Comparison of ENCODE assay signal across 8 mouse cellular contexts in genomic region chr1:135131034-135131433, GRCm38 (mm10). TPM values are rescaled to one million over a fixed set of nuclear protein-coding genes. Genes with fewer than 3 reads are reported as not detected.
DNase-seq lines count a peak whose midpoint lies in the region; ATAC-seq and TF ChIP-seq lines count a peak whose summit lies in the region.

No protein-coding gene starts in this region.

- no peak overlapping the region for H3K4me2 ChIP-seq in embryonic facial prominence, embryonic 12.5 days (replicated peaks)
- peak overlapping the region; percentile 63 for H3K4me2 ChIP-seq in liver, postnatal 0 days (ENCODE audit: low read depth, low read length)

- no peak overlapping the region for H3K4me3 ChIP-seq in heart, adult 2 months
- H3K4me3 ChIP-seq in embryonic facial prominence, embryonic 12.5 days: no peak overlapping the region
- peak overlapping the region; percentile 22; the same call in 1 of the 2 replicates for H3K4me3 ChIP-seq in liver, postnatal 0 days (ENCODE audit: low read depth, low read length)

- 24% methylated on average over 6 of the region's 6 CpGs for WGBS in heart, adult 2 months
- WGBS in embryonic facial prominence, embryonic 12.5 days: 25% methylated on average over 6 of the region's 6 CpGs
- WGBS in liver, postnatal 0 days (ENCODE audit: insufficient replicate concordance): 9% methylated on average over 6 of the region's 6 CpGs

- H3K9ac ChIP-seq in heart, adult 2 months (ENCODE audit: low read depth, low read length): no peak overlapping the region
- no peak overlapping the region for H3K9ac ChIP-seq in embryonic facial prominence, embryonic 12.5 days
- H3K9ac ChIP-seq in liver, postnatal 0 days (replicated peaks): peak overlapping the region; percentile 34; the same call in 1 of the 2 replicates

- H3K27me3 ChIP-seq in heart, adult 2 months (ENCODE audit: control insufficient read depth, insufficient read depth, low read length): no peaks in the 10 kb centered on the region
- peaks cover 4% of the 10 kb centered on the region; the same call in 1 of the 2 replicates for H3K27me3 ChIP-seq in embryonic facial prominence, embryonic 12.5 days
- no peaks in the 10 kb centered on the region for H3K27me3 ChIP-seq in liver, postnatal 0 days (ENCODE audit: insufficient read depth, low read length)
- H3K27me3 ChIP-seq in splenic B cell, adult 2 months (ENCODE audit: control insufficient read depth, insufficient read depth, low read length, poor library complexity, severe bottlenecking): no peaks in the 10 kb centered on the region

- no peak for TF ChIP-seq EP300 in heart, adult 2 months (IDR thresholded peaks at IDR 0.05; ENCODE audit: insufficient read depth, low read depth, low read length)
- no peak for TF ChIP-seq EP300 in liver, postnatal 0 days (IDR thresholded peaks at IDR 0.05; ENCODE audit: low read depth)

- no peaks in the 10 kb centered on the region for H3K79me2 ChIP-seq in heart, adult 2 months (replicated peaks; ENCODE audit: control insufficient read depth, insufficient read depth, low read length)

- intact Hi-C loops in heart, adult 2 months (cut with DNase I): no loop called here
- intact Hi-C loops in heart, postnatal 14 days (cut with DNase I): loop anchor here (2.0 kb wide), 1 partner anchor 18 kb away; no protein-coding TSS in a partner anchor

- 0 out of 2 replicates have a peak overlapping the region, but pooled peaks have one; percentile 17 for H3K27ac ChIP-seq in heart, adult 2 months
- 0 out of 2 replicates have a peak overlapping the region, but pooled peaks have one; percentile 6 for H3K27ac ChIP-seq in embryonic facial prominence, embryonic 12.5 days
- peak overlapping the region; percentile 86 for H3K27ac ChIP-seq in liver, postnatal 0 days (ENCODE audit: low read depth)

- H3K4me1 ChIP-seq in heart, adult 2 months (ENCODE audit: control insufficient read depth, insufficient read depth, low read length): no peaks in the 10 kb centered on the region
- peaks cover 52% of the 10 kb centered on the region for H3K4me1 ChIP-seq in embryonic facial prominence, embryonic 12.5 days
- peaks cover 39% of the 10 kb centered on the region for H3K4me1 ChIP-seq in liver, postnatal 0 days (ENCODE audit: insufficient read depth)

- no peak for TF ChIP-seq POLR2A in heart, adult 2 months (IDR thresholded peaks at IDR 0.05; ENCODE audit: insufficient read depth, low read depth, low read length)

- DNase-seq in heart, adult 2 months: peak in 1 of 2 experiments; percentile 60
- DNase-seq in heart, postnatal 14 days: no peak
- DNase-seq in liver, postnatal 0 days: peak; percentile 60
- DNase-seq in splenic B cell, adult 2 months (ENCODE audit: low read depth, low spot score): peak; percentile 64
- DNase-seq in retina, embryonic 14.5 days (ENCODE audit: low spot score): no peak
- DNase-seq in urinary bladder, postnatal 10 days (ENCODE audit: low spot score): no peak
- no peak for DNase-seq in right cerebral cortex, postnatal 10 days (ENCODE audit: low spot score in 2 of 2)

- H3K9me3 ChIP-seq in embryonic facial prominence, embryonic 12.5 days: no peaks in the 10 kb centered on the region
- H3K9me3 ChIP-seq in liver, postnatal 0 days (ENCODE audit: low read length): no peaks in the 10 kb centered on the region

- TF ChIP-seq CTCF in heart, adult 2 months (IDR thresholded peaks at IDR 0.05): no peak
- TF ChIP-seq CTCF in liver, postnatal 0 days (IDR thresholded peaks at IDR 0.05; ENCODE audit: low read depth): no peak

- H3K36me3 ChIP-seq in heart, adult 2 months (ENCODE audit: control insufficient read depth, insufficient read depth, low read length): no peaks in the 10 kb centered on the region
- no peaks in the 10 kb centered on the region for H3K36me3 ChIP-seq in embryonic facial prominence, embryonic 12.5 days
- H3K36me3 ChIP-seq in liver, postnatal 0 days (replicated peaks; ENCODE audit: insufficient read depth, low read length): no peaks in the 10 kb centered on the region
- H3K36me3 ChIP-seq in splenic B cell, adult 2 months (ENCODE audit: control insufficient read depth, insufficient read depth, low read length, poor library complexity, severe bottlenecking): peaks cover under 1% of the 10 kb centered on the region; the same call in 1 of the 2 replicates

- no peak for ATAC-seq in embryonic facial prominence, embryonic 12.5 days (ENCODE audit: insufficient number of reproducible peaks, insufficient read depth, low FRiP score, low TSS enrichment)
- ATAC-seq in liver, postnatal 0 days: peak; percentile 43

RNA-seq across cellular contexts. Expression of gene Ptpn7, which starts 1.5 kb away (rescaled TPM):
- under 1 TPM; 0.73 to 0.82 TPM for total RNA-seq in heart, adult 2 months (2021)
- polyA plus RNA-seq in heart, adult 2 months (2012; rRNA removed): 0.82 and 1.4 TPM in 2 replicates
- total RNA-seq in heart, postnatal 14 days (2021): 1 to 10 TPM in 1 of 2 experiments, under 1 TPM in 1; 0.72 to 3.3 TPM
- polyA plus RNA-seq in embryonic facial prominence, embryonic 12.5 days (2016; fragmentation: Nextera tagmentation; extraction: Ambion mirVana): 1.4 and 1.7 TPM in 2 replicates
- polyA plus RNA-seq in liver, postnatal 0 days (2015; fragmentation: Nextera tagmentation; extraction: Ambion mirVana): 5.4 and 6.7 TPM in 2 replicates

RNA-seq across cellular contexts. Expression of gene Arl8a, which starts 15.6 kb away (rescaled TPM):
- total RNA-seq in heart, adult 2 months (2021): 10 to 100 TPM; 20.1 to 21.0 TPM
- 30.5 and 32.5 TPM in 2 replicates for polyA plus RNA-seq in heart, adult 2 months (2012; rRNA removed)
- 10 to 100 TPM; 25.7 to 28.0 TPM for total RNA-seq in heart, postnatal 14 days (2021)
- polyA plus RNA-seq in embryonic facial prominence, embryonic 12.5 days (2016; fragmentation: Nextera tagmentation; extraction: Ambion mirVana): 78.6 and 81.2 TPM in 2 replicates
- polyA plus RNA-seq in liver, postnatal 0 days (2015; fragmentation: Nextera tagmentation; extraction: Ambion mirVana): 11.3 and 12.5 TPM in 2 replicates

RNA-seq across cellular contexts. Expression of gene Lgr6, which starts 26.0 kb away (rescaled TPM):
- 10 to 100 TPM; 12.2 to 14.4 TPM for total RNA-seq in heart, adult 2 months (2021)
- polyA plus RNA-seq in heart, adult 2 months (2012; rRNA removed): 12.6 and 21.5 TPM in 2 replicates
- 10 to 100 TPM; 14.5 to 15.5 TPM for total RNA-seq in heart, postnatal 14 days (2021)
- 3.5 and 3.9 TPM in 2 replicates for polyA plus RNA-seq in embryonic facial prominence, embryonic 12.5 days (2016; fragmentation: Nextera tagmentation; extraction: Ambion mirVana)
- polyA plus RNA-seq in liver, postnatal 0 days (2015; fragmentation: Nextera tagmentation; extraction: Ambion mirVana): 0.06 and 0.32 TPM in 2 replicates

RNA-seq across cellular contexts. Expression of gene Gpr37l1, which starts 36.4 kb away (rescaled TPM):
- total RNA-seq in heart, adult 2 months (2021): under 1 TPM; 0.97 to 0.98 TPM
- polyA plus RNA-seq in heart, adult 2 months (2012; rRNA removed): 2.3 and 3.6 TPM in 2 replicates
- total RNA-seq in heart, postnatal 14 days (2021): under 1 TPM; 0.32 to 0.48 TPM
- polyA plus RNA-seq in embryonic facial prominence, embryonic 12.5 days (2016; fragmentation: Nextera tagmentation; extraction: Ambion mirVana): not detected in 2 replicates
- not detected in 2 replicates for polyA plus RNA-seq in liver, postnatal 0 days (2015; fragmentation: Nextera tagmentation; extraction: Ambion mirVana)

Comparison
In these comparisons a context has a peak if more than half of its experiments do, and no peak if none do; other contexts are left out.
1. DNase-seq: peak in liver, postnatal 0 days (single experiment) and splenic B cell, adult 2 months (single experiment); none in heart, postnatal 14 days (0 of 2), retina, embryonic 14.5 days (single experiment), urinary bladder, postnatal 10 days (single experiment) and right cerebral cortex, postnatal 10 days (0 of 2).
2. H3K27ac ChIP-seq: peak in every context shown above with its lines; median percentile 86 in liver, postnatal 0 days; 17 in heart, adult 2 months; 6 in embryonic facial prominence, embryonic 12.5 days.